Mouse (Mus musculus): ENCODE measurements around the gene Tex30. TPM values are rescaled to one million over a fixed set of nuclear protein-coding genes. Genes with fewer than 3 reads are reported as not detected.

Tex30 gene
- polyA plus RNA-seq, 1 experiment = 157 TPM

GRCm38 (mm10) chr1:44122256-44122655 lies 20.0 kb upstream of the Tex30 start:
- no peaks in the 10 kb centered on the region for H3K27me3 ChIP-seq (ENCODE audit: control insufficient read depth, insufficient read depth, low read length)
- no peak overlapping the region for H3K27ac ChIP-seq (ENCODE audit: control insufficient read depth, insufficient read depth, low read depth, low read length)
- H3K4me1 ChIP-seq (ENCODE audit: control insufficient read depth, insufficient read depth, low read length) = peaks cover 3% of the 10 kb centered on the region
- H3K4me3 ChIP-seq (ENCODE audit: control insufficient read depth, low read depth, low read length) = no peak overlapping the region
- no peak for TF ChIP-seq CTCF (IDR thresholded peaks at IDR 0.05; ENCODE audit: control insufficient read depth, insufficient read depth, insufficient replicate concordance, low read depth, low read length)
- no peak for TF ChIP-seq POLR2A (IDR thresholded peaks at IDR 0.05; ENCODE audit: control insufficient read depth, low read depth, low read length)
- H3K36me3 ChIP-seq (ENCODE audit: control insufficient read depth, insufficient read depth, low read length) = no peaks in the 10 kb centered on the region

DNA sequence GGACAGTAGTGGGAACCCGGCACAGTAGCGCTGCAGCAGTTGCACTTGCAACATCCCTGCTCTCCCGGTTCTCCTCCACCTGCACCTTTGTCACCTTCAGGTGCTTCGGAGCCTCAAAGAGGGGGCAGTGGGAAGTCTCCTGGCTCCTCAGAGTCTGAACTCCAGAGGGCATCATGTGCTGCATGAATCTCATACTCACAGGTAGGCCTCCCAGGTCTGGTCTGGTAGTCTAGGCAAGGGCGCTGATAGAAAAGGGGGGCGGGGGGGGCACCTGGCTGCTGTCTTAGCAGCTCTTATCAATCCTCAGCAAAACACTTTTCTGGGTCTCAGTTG lies 17.8 kb upstream of the Tex30 start:
- H3K4me1 ChIP-seq (ENCODE audit: control insufficient read depth, insufficient read depth, low read length) = peaks cover 3% of the 10 kb centered on the region
- no peak for TF ChIP-seq CTCF (IDR thresholded peaks at IDR 0.05; ENCODE audit: control insufficient read depth, insufficient read depth, insufficient replicate concordance, low read depth, low read length)
- no peak for TF ChIP-seq POLR2A (IDR thresholded peaks at IDR 0.05; ENCODE audit: control insufficient read depth, low read depth, low read length)
- H3K27ac ChIP-seq (ENCODE audit: control insufficient read depth, insufficient read depth, low read depth, low read length) = no peak overlapping the region; the same call in 1 of the 2 replicates

DNA sequence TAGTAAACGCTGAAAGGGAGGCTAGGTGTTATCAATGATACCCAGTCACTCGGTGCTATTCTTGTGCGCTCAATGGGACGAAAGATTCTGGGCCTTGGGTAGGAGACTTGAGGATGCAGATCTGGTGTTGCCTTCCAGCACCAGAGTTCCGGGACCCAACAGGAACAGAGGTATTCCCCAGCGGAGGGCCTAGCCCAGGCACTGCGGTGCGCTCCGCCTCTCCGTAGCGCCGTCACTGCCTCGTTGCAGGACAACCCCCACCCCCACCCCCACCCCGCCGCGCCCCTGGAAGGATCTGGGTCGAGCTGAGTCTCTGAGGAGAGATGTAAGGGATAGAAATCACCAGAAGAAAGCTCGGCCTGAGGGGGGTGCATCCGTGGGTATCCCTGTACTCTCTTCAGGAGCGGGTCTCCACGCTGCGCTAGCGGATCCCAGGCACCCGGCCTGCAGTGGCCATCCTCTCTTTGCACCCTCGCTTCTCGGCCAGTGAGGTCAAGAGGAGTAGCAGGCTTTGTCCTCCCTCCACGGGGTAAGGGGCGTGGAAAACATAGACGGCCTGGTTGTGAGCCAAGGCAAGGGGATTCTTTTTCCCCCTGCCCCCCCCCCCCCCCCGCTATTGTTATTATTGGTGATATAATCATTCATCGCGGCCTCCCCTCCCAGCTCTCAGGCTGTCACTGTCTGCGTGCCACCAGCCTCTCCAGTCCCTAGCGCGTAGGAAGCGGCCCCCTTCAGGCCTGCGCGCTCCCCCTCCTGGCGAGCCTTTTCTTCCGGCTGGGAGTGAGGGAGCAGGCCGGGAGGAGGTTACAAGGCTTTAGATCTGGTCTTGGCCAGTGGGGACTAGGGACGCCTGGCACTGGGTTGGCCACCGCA lies 17.2 kb upstream of the Tex30 start:
- Histone ChIP-seq H3K36me3 (ENCODE audit: control insufficient read depth, insufficient read depth, low read length) (no peaks in the 10 kb centered on the region), H3K27ac (ENCODE audit: control insufficient read depth, insufficient read depth, low read depth, low read length) (peak overlapping the region; percentile 84), H3K4me3 (ENCODE audit: control insufficient read depth, low read depth, low read length) (peak overlapping the region; percentile 81), H3K4me1 (ENCODE audit: control insufficient read depth, insufficient read depth, low read length) (peaks cover 3% of the 10 kb centered on the region), H3K27me3 (ENCODE audit: control insufficient read depth, insufficient read depth, low read length) (no peaks in the 10 kb centered on the region)
- TF ChIP-seq CTCF (IDR thresholded peaks at IDR 0.05; ENCODE audit: control insufficient read depth, insufficient read depth, insufficient replicate concordance, low read depth, low read length) = peak; percentile 10; the same call in 1 of the 2 replicates
- TF ChIP-seq POLR2A (IDR thresholded peaks at IDR 0.05; ENCODE audit: control insufficient read depth, low read depth, low read length) = peak; percentile 53

More for the DNA sequence above, 17.8 kb upstream of the Tex30 start:
- Histone ChIP-seq H3K36me3 (ENCODE audit: control insufficient read depth, insufficient read depth, low read length) (no peaks in the 10 kb centered on the region), H3K4me3 (ENCODE audit: control insufficient read depth, low read depth, low read length) (peak overlapping the region; percentile 46), H3K27me3 (ENCODE audit: control insufficient read depth, insufficient read depth, low read length) (no peaks in the 10 kb centered on the region)

- peak; percentile 15; the same call in 1 of the 2 replicates for TF ChIP-seq POLR2A (IDR thresholded peaks at IDR 0.05; ENCODE audit: control insufficient read depth, low read depth, low read length)
- TF ChIP-seq CTCF (IDR thresholded peaks at IDR 0.05; ENCODE audit: control insufficient read depth, insufficient read depth, insufficient replicate concordance, low read depth, low read length) = no peak
- Histone ChIP-seq H3K4me3 (ENCODE audit: control insufficient read depth, low read depth, low read length) (peak within 1 kb of the TSS; percentile 81), H3K27ac (ENCODE audit: control insufficient read depth, insufficient read depth, low read depth, low read length) (peak within 1 kb of the TSS; percentile 84), H3K36me3 (ENCODE audit: control insufficient read depth, insufficient read depth, low read length) (no peaks in the 10 kb centered on the region), H3K4me1 (ENCODE audit: control insufficient read depth, insufficient read depth, low read length) (peaks cover 3% of the 10 kb centered on the region), H3K27me3 (ENCODE audit: control insufficient read depth, insufficient read depth, low read length) (no peaks in the 10 kb centered on the region)
These were observed 16.2 kb upstream of the Tex30 start, which contains the start of the genes Kdelc1 and Bivm for GRCm38 (mm10) chr1:44118239-44119054. TSS of gene Kdelc1 (minus strand) at chr1:44118808. TSS of gene Bivm (plus strand) at chr1:44118957.

- no peak overlapping the region for H3K27ac ChIP-seq (ENCODE audit: control insufficient read depth, insufficient read depth, low read depth, low read length)
- H3K36me3 ChIP-seq (ENCODE audit: control insufficient read depth, insufficient read depth, low read length) = no peaks in the 10 kb centered on the region
- TF ChIP-seq POLR2A (IDR thresholded peaks at IDR 0.05; ENCODE audit: control insufficient read depth, low read depth, low read length) (no peak), CTCF (IDR thresholded peaks at IDR 0.05; ENCODE audit: control insufficient read depth, insufficient read depth, insufficient replicate concordance, low read depth, low read length) (no peak)
- no peaks in the 10 kb centered on the region for H3K27me3 ChIP-seq (ENCODE audit: control insufficient read depth, insufficient read depth, low read length)
- H3K4me1 ChIP-seq (ENCODE audit: control insufficient read depth, insufficient read depth, low read length) = peaks cover 3% of the 10 kb centered on the region
- H3K4me3 ChIP-seq (ENCODE audit: control insufficient read depth, low read depth, low read length) = no peak overlapping the region
These were observed 15.3 kb upstream of the Tex30 start for GRCm38 (mm10) chr1:44117571-44117970.

- Histone ChIP-seq H3K27ac (ENCODE audit: control insufficient read depth, insufficient read depth, low read depth, low read length) (no peak overlapping the region; the same call in 1 of the 2 replicates), H3K4me1 (ENCODE audit: control insufficient read depth, insufficient read depth, low read length) (peaks cover 3% of the 10 kb centered on the region; the same call in 1 of the 2 replicates), H3K27me3 (ENCODE audit: control insufficient read depth, insufficient read depth, low read length) (no peaks in the 10 kb centered on the region), H3K36me3 (ENCODE audit: control insufficient read depth, insufficient read depth, low read length) (no peaks in the 10 kb centered on the region), H3K4me3 (ENCODE audit: control insufficient read depth, low read depth, low read length) (peak overlapping the region; percentile 97)
- TF ChIP-seq CTCF (IDR thresholded peaks at IDR 0.05; ENCODE audit: control insufficient read depth, insufficient read depth, insufficient replicate concordance, low read depth, low read length) = no peak
- no peak for TF ChIP-seq POLR2A (IDR thresholded peaks at IDR 0.05; ENCODE audit: control insufficient read depth, low read depth, low read length)
These were observed 698 bp upstream of the Tex30 start for GRCm38 (mm10) chr1:44102939-44103338.

All from testis, adult 2 months (tissue).